Mouse (Mus musculus): Measurements from ENCODE around the gene Slc35a2.

The Slc35a2 gene

GRCm38 (mm10) chrX:7883841-7884567 is at the start of gene Slc35a2:
TSS of gene Slc35a2 (plus strand) at chrX:7884028.
- DNase-seq (ENCODE audit: low spot score in 2 of 2), result peak; percentile 81 to 84

GRCm38 (mm10) chrX:7837146-7837545 is 46.7 kb upstream of the Slc35a2 start:
- DNase-seq (ENCODE audit: low spot score in 2 of 2), result peak; percentile 35 to 59

- no peak for DNase-seq (ENCODE audit: low spot score in 2 of 2)
Measured at GRCm38 (mm10) chrX:7840842-7841162, 43.0 kb upstream of the Slc35a2 start.

GRCm38 (mm10) chrX:7841163-7842162 is 42.4 kb upstream of the Slc35a2 start, which contains the start of gene Otud5:
TSS of gene Otud5 (plus strand) at chrX:7841364.
- peak; percentile 96 for DNase-seq (ENCODE audit: low spot score in 2 of 2)

GRCm38 (mm10) chrX:7842318-7842717 is 41.5 kb upstream of the Slc35a2 start:
- peak in 1 of 2 experiments; percentile 20 for DNase-seq (ENCODE audit: low spot score in 2 of 2)

GRCm38 (mm10) chrX:7847845-7848244 is 36.0 kb upstream of the Slc35a2 start:
- DNase-seq (ENCODE audit: low spot score in 2 of 2), result no peak

GRCm38 (mm10) chrX:7854578-7854977 is 29.2 kb upstream of the Slc35a2 start:
- peak; percentile 39 to 42 for DNase-seq (ENCODE audit: low spot score in 2 of 2)

- DNase-seq (ENCODE audit: low spot score in 2 of 2), result no peak
Measured at GRCm38 (mm10) chrX:7859191-7859753, 24.6 kb upstream of the Slc35a2 start.

- no peak for DNase-seq (ENCODE audit: low spot score in 2 of 2)
Measured at GRCm38 (mm10) chrX:7863181-7863580, 20.6 kb upstream of the Slc35a2 start.

GRCm38 (mm10) chrX:7864551-7864950 is 19.3 kb upstream of the Slc35a2 start:
- DNase-seq (ENCODE audit: low spot score in 2 of 2), result peak; percentile 53 to 55

GRCm38 (mm10) chrX:7865343-7865742 is 18.5 kb upstream of the Slc35a2 start:
- DNase-seq (ENCODE audit: low spot score in 2 of 2), result peak; percentile 44 to 47

GRCm38 (mm10) chrX:7865786-7866185 is 18.0 kb upstream of the Slc35a2 start:
- no peak for DNase-seq (ENCODE audit: low spot score in 2 of 2)

- DNase-seq (ENCODE audit: low spot score in 2 of 2), result no peak
Measured at GRCm38 (mm10) chrX:7867141-7867540, 16.7 kb upstream of the Slc35a2 start.

- no peak for DNase-seq (ENCODE audit: low spot score in 2 of 2)
Measured at GRCm38 (mm10) chrX:7868506-7868905, 15.3 kb upstream of the Slc35a2 start.

- DNase-seq (ENCODE audit: low spot score in 2 of 2), result no peak
Measured at GRCm38 (mm10) chrX:7869826-7870225, 14.0 kb upstream of the Slc35a2 start.

- peak; percentile 90 to 91 for DNase-seq (ENCODE audit: low spot score in 2 of 2)
Measured at GRCm38 (mm10) chrX:7878007-7878419, 5.8 kb upstream of the Slc35a2 start, which contains the start of gene Pim2. TSS of gene Pim2 (plus strand) at chrX:7878262.

GRCm38 (mm10) chrX:7878495-7878894 is 5.3 kb upstream of the Slc35a2 start:
- DNase-seq (ENCODE audit: low spot score in 2 of 2), result no peak

GRCm38 (mm10) chrX:7879819-7880218 is 4.0 kb upstream of the Slc35a2 start:
- DNase-seq (ENCODE audit: low spot score in 2 of 2), result peak; percentile 77 to 78

GRCm38 (mm10) chrX:7898211-7898610 is 14.4 kb downstream of the Slc35a2 start:
- DNase-seq (ENCODE audit: low spot score in 2 of 2), result peak; percentile 35 to 45

GRCm38 (mm10) chrX:7898880-7899874 is 15.3 kb downstream of the Slc35a2 start, which contains the start of the genes Pqbp1 and Timm17b:
TSS of gene Pqbp1 (minus strand) at chrX:7899269.
TSS of gene Timm17b (plus strand) at chrX:7899357.
- peak; percentile 89 to 91 for DNase-seq (ENCODE audit: low spot score in 2 of 2)

GRCm38 (mm10) chrX:7904441-7904840 is 20.6 kb downstream of the Slc35a2 start:
- no peak for DNase-seq (ENCODE audit: low spot score in 2 of 2)
